Mouse (Mus musculus): ENCODE data around the gene Olfr1265.

The Olfr1265 gene

DNA sequence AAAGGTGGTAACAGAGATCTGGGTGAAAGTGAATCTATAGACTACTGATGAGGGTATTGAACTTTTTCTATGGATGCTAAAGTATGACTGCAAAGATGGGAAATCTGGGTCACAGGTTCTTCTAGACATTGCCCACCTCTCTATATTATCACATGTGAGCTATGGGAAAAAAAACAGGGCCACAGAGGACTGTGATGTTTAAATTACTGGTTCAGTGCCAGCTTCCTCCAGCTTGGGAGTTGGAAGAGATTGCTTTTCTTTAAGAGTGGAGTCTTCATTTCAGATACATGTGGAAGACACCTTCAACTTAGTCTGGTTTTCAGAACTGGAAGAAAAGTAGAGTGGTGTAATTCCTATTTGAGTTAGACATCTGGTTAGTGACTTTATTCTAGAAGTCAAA lies at the start of gene Olfr1265:
TSS of gene Olfr1265 (plus strand) at position 301 of the 400 bp plus-strand sequence.
- DNase-seq (ENCODE audit: low spot score in 2 of 2): no peak

DNA sequence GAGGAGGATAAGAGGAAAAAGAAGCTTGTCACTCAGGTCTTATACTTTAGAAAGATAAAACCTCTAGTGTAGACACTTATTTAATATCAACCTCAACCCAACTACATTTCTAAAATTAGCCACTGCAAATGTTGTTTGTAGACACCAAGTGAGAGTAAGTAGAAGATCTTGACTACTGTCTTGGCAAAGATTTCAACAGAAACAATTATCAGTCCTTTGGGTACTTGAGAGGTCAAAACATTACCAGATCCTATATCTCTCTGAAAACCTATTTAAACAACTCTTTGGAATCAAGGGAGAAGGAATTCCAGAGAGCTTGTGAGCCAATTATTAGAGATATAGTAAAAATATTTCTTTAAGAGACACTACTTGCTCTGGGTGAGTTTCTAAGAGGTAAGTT lies 44.2 kb upstream of the Olfr1265 start, which contains the start of gene Olfr1261:
TSS of gene Olfr1261 (plus strand) at position 301 of the 400 bp plus-strand sequence.
- no peak for DNase-seq (ENCODE audit: low spot score in 2 of 2)

- DNase-seq (ENCODE audit: low spot score in 2 of 2): no peak
These were observed 35.3 kb upstream of the Olfr1265 start, which contains the start of gene Olfr1262 for GRCm38 (mm10) chr2:89999845-90000244. Olfr1262 (plus strand) TSS chr2:90000145.

DNA sequence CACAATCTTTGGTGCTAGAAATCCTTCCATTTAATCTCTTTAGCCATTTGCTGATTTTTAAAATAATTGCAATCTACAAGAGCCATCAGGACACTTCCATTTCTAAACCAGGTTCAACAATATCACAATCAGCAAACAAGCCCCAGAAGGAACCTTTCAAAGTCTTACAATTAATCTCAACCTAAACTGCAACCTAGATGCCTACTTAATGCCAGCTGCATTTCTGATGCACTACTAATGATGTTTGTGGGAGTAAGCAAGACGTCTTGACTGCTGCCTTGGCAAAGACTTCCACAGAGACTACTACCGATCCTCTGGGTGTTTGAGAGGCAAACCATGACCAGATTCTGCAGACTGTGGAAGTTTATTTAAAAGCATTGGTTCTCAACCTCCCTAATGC lies 23.3 kb upstream of the Olfr1265 start, which contains the start of gene Olfr1263:
TSS of gene Olfr1263 (plus strand) at position 301 of the 400 bp plus-strand sequence.
- DNase-seq (ENCODE audit: low spot score in 2 of 2): no peak

DNA sequence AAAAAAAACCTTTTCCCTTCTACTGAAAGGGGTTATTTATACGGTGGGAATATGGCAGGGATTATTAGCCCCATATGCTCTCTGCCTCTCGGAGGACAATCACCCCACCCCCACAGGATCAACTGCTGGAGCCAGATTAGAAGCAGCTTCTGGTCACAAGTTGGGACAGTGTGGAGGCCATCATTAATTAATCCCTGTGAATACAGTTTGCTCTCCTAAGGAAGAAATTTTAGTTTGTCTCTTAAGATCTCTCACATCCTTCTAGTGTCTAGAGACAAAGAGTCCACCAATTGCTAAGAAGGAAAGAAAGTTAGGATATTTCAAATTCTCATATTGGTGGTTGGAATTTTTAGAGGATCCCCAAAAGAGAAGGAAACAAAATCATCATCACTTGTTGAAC lies 9.7 kb upstream of the Olfr1265 start, which contains the start of gene Olfr1264:
TSS of gene Olfr1264 (minus strand) at position 101 of the 400 bp plus-strand sequence.
- DNase-seq (ENCODE audit: low spot score in 2 of 2): no peak

DNA sequence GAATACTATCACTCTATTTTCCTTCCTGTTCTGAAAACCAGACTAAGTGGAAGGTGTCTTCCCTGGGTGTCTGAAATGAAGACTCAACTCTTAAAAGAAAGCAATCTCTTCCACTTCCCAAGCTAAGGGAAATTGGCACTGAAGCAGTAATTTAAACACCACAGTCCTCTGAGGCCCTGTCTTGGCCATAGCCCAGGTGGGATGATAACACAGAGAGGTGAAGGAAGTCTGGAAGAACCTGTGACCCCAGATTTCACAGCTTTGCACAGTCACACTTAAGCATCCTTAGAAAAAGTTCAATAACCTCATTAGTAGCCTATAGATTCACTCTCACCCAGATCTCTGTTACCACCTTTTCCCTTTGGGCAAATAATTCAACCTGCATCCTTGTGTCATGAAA lies 28.4 kb downstream of the Olfr1265 start, which contains the start of gene Olfr140:
TSS of gene Olfr140 (minus strand) at position 101 of the 400 bp plus-strand sequence.
- no peak for DNase-seq (ENCODE audit: low spot score in 2 of 2)

GRCm38 (mm10) chr2:90070065-90070464 lies 34.9 kb downstream of the Olfr1265 start:
- DNase-seq (ENCODE audit: low spot score in 2 of 2): peak in 1 of 2 experiments; percentile 10

Data from frontal cortex, postnatal 36 days (tissue).